Mouse (Mus musculus) inflammation-experienced regulatory T-cells, adult 6 months (primary cell): ENCODE data around the gene Adgrl1. TPM values are rescaled to one million over a fixed set of nuclear protein-coding genes. Genes with fewer than 3 reads are reported as not detected.
"Not testable (repeated sequence)": the region's sequence is repeated elsewhere in the genome, so short reads cannot be mapped to it uniquely, and the experiment has no call there.

Experiments used
- ATAC-seq: one replicate; pipeline ENCODE4 v1.8.0; 2017
- polyA plus RNA-seq, 3 experiments: library from polyadenylated mRNA; unstranded; fragments of 100-300 nt; shearing (Covaris generic); gene quantifications; one replicate each; pipeline ENCODE4 v1.2.1; 2017

Adgrl1 gene
- polyA plus RNA-seq, 3 experiments from 2014 or later: 5.1 to 13.8 (median 11.3) TPM

GRCm38 (mm10) chr8:83956789-83957188, 56.9 kb downstream of the Adgrl1 start:
- no peak for ATAC-seq

GRCm38 (mm10) chr8:83964015-83964765, 64.3 kb downstream of the Adgrl1 start:
- ATAC-seq: no peak

DNA sequence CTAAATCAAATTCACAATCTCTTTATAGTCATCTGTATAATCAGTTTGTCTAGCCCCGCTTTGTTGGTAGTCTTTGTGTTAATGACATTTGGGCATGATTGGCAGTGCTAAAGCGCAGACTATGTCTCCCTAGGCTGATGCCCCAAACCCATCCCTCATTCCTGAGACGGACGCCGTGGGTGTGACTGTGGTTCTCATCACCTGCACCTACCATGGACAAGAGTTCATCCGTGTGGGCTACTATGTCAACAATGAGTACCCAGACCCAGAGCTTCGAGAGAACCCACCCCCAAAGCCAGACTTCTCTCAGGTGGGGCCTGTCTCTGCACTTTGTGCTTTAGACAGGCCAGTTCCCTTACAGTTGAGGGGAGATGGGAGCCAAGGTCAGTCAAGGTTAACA, 67.8 kb downstream of the Adgrl1 start:
- ATAC-seq: no peak

GRCm38 (mm10) chr8:83971121-83971520, 71.2 kb downstream of the Adgrl1 start:
- no peak for ATAC-seq

DNA sequence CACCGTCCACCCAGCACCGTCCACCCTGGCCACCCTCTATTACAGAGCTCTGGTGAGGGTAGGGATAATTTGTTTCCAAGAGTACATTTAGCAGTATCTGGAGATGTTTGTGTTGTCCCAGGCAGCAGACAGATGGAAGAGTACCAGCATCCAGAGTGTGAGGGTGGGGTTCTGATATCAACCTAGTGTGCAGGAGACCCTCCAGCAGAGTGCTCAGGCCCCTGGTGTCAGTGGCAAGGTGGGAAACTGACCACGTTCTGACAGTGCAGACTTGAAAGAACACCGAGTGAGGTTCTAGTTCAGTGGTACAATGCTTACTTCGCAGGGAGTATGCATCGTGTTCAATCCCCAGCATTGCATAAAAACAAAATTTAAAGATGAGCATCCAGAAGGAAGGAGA, 71.8 kb downstream of the Adgrl1 start:
- ATAC-seq: no peak

- ATAC-seq: peak; percentile 99
Measured at GRCm38 (mm10) chr8:83972150-83973120, 72.5 kb downstream of the Adgrl1 start, which contains the start of gene Prkaca. Gene Prkaca (plus strand): TSS chr8:83972993.

DNA sequence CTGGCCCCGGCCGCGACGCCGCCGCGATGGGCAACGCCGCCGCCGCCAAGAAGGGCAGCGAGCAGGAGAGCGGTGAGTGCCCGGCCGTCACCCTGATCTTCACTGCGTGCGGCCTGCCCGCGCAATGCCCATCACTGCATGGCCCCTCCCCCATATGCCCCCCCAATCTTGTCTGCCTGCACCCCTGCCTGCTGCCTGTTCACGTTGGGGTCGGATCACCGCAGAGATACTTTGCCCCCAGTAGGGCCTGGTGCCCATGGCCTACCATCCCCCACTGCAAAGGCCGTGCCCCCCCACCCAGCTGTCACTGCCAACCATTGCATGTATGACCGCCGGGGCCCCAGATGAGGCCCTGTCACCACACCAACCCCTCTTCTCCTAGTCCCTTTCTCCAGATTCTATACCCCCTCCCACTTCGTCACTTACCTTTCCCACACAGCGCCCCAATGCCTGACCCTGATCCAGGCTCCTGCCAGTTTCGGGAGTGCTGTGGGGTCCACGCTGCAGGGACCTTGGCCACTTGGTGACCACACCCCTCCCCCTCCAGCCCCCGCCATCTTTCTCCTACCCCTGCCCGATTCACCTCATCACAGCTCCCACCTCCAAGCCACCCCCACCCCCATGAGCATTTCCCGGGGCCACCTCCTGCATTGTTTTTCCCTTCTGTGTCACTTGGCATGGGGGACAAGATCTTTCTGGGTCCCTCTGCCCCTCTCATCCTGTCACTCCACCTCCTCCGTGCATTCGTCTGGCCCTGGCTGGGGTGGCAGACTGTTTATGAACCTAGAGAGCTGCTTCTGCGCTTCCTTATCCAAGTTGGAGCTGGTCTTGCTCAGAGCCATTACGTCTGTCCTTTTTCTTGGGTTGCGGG, 73.5 kb downstream of the Adgrl1 start:
- no peak for ATAC-seq

DNA sequence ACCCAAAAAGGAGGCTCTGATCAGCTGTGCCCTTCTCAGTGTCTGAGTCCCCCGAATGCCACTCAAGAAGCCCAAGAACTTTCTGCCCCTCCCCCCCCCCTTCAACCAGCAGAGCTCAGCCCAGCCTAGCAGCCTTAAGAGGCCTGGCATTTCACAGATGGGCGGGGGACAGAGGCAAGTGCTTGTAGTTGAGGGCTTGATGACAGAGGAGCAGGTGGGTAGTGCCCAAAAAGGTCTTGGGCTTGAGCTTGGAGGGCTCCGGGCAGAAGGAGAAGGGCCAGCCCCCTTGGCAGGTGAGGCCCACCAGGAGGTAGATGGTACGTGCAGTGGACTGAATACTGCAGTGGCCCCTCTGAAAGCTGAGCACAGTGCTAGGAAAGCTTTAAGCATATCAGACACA, 74.6 kb downstream of the Adgrl1 start:
- no peak for ATAC-seq

DNA sequence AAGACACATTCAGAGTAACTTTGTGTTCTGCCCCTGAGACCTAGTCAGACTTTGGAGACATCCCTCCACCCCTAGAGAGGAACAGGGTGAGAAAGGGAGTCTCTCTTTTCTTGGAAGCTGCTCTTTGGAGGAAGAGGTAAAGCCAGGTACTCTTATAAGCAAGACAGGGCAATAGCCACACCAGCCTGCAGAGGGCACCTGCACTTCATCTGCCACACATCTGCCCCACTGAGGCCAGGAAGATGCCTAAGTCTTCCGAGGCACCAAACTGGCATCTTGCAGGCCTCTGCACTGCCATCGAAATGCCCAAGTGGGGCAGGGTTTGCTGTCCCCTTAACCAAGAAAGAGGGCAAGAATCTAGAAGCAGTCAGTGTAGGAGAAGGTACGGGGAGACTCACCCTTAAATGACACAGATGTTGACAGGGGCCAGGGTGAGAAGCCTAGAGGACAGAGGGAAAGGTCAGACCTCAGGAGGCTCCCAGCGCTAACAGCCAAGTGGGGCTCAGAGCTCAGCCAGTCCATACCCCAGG, 76.3 kb downstream of the Adgrl1 start:
- ATAC-seq: no peak

- no peak for ATAC-seq
Measured at GRCm38 (mm10) chr8:83976779-83977350, 77.0 kb downstream of the Adgrl1 start.

GRCm38 (mm10) chr8:83977646-83978045, 77.7 kb downstream of the Adgrl1 start:
- no peak for ATAC-seq

DNA sequence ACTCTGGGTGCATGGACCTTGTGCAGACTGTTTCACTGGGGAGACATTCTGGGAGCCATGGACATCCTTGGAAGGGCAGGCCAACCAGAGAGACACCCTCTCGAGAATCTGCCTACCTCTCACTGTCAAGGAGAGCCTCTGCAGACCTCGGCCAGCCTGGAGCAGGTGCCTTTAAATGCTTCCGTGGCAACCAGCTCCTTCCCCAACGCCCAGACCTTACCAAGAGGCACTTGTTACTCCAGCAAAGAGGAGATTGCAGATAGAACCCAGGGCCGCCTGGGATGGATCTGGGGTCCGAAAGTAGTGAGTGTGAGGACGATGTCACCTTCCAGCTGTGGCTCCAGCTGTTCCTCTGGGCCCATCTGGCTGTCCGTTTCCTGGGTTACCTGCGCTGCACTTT, 78.3 kb downstream of the Adgrl1 start:
- ATAC-seq: no peak

- ATAC-seq: no peak
Measured at GRCm38 (mm10) chr8:83980250-83980649, 80.3 kb downstream of the Adgrl1 start.

GRCm38 (mm10) chr8:83980845-83981244, 80.9 kb downstream of the Adgrl1 start:
- no peak for ATAC-seq

- ATAC-seq: no peak
Measured at GRCm38 (mm10) chr8:83981533-83981932, 81.6 kb downstream of the Adgrl1 start.

- ATAC-seq: no peak
Measured at GRCm38 (mm10) chr8:83982449-83982848, 82.5 kb downstream of the Adgrl1 start.

GRCm38 (mm10) chr8:83983222-83983621, 83.3 kb downstream of the Adgrl1 start:
- ATAC-seq: not testable (repeated sequence)

DNA sequence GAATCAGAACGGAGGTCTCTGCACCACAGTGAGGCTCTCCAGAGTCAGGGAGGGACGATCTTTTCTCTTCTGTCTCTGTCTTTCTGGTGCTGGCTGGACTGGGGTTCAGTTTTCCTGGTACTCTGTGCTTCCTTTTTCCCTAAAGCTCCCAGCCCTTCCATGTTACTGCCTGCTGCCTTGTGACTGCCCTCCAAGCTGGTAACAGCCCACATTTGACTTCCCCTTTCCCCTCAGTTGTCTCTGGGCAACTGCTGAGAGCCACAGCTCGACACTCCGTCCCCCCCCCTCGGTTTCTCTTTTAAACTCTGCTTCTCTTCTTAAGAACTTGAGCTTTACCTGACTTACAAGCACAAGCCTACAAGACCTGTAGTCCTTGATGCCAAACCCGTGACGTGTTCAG, 89.3 kb downstream of the Adgrl1 start:
- no peak for ATAC-seq

DNA sequence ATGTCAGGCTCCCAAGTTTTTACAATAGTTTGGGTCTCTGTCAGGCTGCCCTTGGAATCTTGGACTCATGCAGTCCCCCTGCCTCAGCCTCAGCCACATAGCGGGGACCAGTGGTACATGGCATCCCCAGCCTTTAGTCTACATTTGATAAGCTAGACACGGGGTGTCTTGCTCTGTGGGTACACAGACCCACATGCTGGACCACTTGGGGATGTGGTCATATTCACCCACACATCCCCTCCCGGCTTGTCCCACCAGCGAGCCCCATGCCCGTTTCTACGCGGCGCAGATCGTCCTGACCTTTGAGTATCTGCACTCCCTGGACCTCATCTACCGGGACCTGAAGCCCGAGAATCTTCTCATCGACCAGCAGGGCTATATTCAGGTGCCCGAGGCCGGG, 90.3 kb downstream of the Adgrl1 start:
- ATAC-seq: no peak
